Mouse (Mus musculus): Measurements from ENCODE around the gene Ccdc63. TPM values are rescaled to one million over a fixed set of nuclear protein-coding genes. Genes with fewer than 3 reads are reported as not detected.
A peak's percentile ranks its signal among the peaks of the same experiment; 100 is the strongest.
"Not testable (repeated sequence)": the region's sequence is repeated elsewhere in the genome, so short reads cannot be mapped to it uniquely, and the experiment has no call there.

The Ccdc63 gene
- not detected in 2 replicates for polyA plus RNA-seq (2016; fragmentation: Nextera tagmentation; extraction: Ambion mirVana)

DNA sequence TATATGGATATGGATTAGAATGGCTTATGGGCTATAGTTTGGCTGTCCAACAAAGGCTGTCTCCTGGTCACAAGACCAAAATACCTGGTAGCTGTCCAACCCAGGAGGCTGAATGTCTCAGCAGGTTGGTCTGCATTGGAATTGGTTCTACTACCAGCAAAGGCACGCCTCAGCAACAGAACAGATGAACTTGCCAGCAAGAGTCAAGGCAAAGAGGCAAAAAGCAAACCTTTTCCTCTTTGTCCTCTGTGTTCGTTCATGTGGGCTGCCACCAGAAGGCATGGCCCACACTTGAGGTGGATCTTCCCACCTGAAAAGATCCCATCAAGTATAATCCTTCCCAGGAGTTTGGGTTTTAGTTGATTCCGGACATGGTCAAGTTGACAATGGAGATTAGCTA, at the start of gene Ccdc63:
TSS of gene Ccdc63 (minus strand) at position 101 of the 400 bp plus-strand sequence.
- 91% methylated on average over 3 of the region's 3 CpGs for WGBS
- no peak for ATAC-seq (ENCODE audit: low FRiP score)
- Histone ChIP-seq H3K4me3 (no peak within 1 kb of the TSS), H3K9me3 (replicated peaks) (no peaks in the 10 kb centered on the region), H3K4me2 (replicated peaks) (no peak within 1 kb of the TSS), H3K36me3 (no peaks in the 10 kb centered on the region), H3K27me3 (no peaks in the 10 kb centered on the region), H3K27ac (no peak within 1 kb of the TSS), H3K4me1 (no peaks in the 10 kb centered on the region), H3K9ac (no peak within 1 kb of the TSS)

DNA sequence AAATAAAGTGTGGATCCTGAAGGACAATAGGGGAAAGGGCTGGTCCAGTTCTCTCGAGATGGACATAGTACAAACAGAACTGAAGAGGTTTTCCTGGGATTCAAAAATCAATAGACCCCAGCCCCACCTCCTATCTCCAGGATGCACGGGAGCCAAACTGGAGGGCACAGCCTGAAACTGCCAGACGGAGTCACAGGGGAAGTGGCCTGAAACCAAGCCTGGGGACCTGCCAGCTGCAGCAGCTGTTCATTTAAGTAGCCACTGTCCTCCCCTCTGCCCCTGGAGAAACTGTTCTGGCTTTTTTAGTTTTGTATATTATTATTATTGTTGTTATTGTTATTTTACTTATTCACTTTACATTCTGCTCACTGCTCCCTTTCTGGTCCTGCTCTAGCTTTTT, 48.5 kb upstream of the Ccdc63 start:
- ATAC-seq (ENCODE audit: low FRiP score): no peak
- Histone ChIP-seq H3K27ac (no peak overlapping the region), H3K9me3 (replicated peaks) (no peaks in the 10 kb centered on the region), H3K27me3 (no peaks in the 10 kb centered on the region), H3K9ac (no peak overlapping the region), H3K4me3 (no peak overlapping the region), H3K36me3 (no peaks in the 10 kb centered on the region), H3K4me1 (no peaks in the 10 kb centered on the region), H3K4me2 (replicated peaks) (no peak overlapping the region)
- WGBS: 69% methylated on average over 3 of the region's 3 CpGs

GRCm38 (mm10) chr5:122184858-122185257, 44.2 kb upstream of the Ccdc63 start:
- H3K27ac ChIP-seq; H3K4me3 ChIP-seq; H3K9me3 ChIP-seq (replicated peaks); H3K4me1 ChIP-seq; ATAC-seq (ENCODE audit: low FRiP score); H3K4me2 ChIP-seq (replicated peaks); H3K36me3 ChIP-seq; H3K9ac ChIP-seq; H3K27me3 ChIP-seq: not testable (repeated sequence)
- WGBS: 96% methylated on average over 6 of the region's 6 CpGs

- Histone ChIP-seq H3K36me3 (0 out of 2 replicates have a peak, but pooled peaks cover 5% of the 10 kb centered on the region), H3K27ac (no peak overlapping the region), H3K27me3 (no peaks in the 10 kb centered on the region), H3K9me3 (replicated peaks) (no peaks in the 10 kb centered on the region), H3K4me1 (no peaks in the 10 kb centered on the region), H3K4me3 (no peak overlapping the region), H3K4me2 (replicated peaks) (no peak overlapping the region), H3K9ac (no peak overlapping the region)
- ATAC-seq (ENCODE audit: low FRiP score): no peak
- 89% methylated on average over 7 of the region's 7 CpGs for WGBS
Observed at GRCm38 (mm10) chr5:122184283-122184806, 43.7 kb upstream of the Ccdc63 start.

DNA sequence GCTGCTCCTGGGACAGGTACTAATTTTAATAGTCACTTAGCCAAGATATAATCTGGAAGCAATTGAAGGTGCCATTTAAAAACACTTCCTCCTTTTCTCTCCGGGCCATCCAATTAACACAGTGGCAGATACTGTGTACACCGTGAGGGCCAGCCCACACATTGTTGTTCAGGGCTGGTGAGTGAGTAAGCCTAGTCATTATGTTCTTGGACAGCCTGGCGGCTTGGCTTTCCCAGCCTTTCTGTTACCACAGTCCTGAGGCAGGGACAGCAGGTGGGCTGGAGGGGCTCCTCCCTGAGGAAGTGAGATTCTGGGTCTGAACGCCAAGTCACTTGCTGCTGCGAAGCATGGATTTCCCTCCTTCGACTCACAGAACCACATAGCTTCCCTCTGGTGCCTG, 39.0 kb upstream of the Ccdc63 start:
- Histone ChIP-seq H3K27me3 (no peaks in the 10 kb centered on the region), H3K4me2 (replicated peaks) (no peak overlapping the region), H3K9ac (no peak overlapping the region), H3K4me3 (no peak overlapping the region), H3K9me3 (replicated peaks) (no peaks in the 10 kb centered on the region), H3K36me3 (peaks cover 19% of the 10 kb centered on the region), H3K4me1 (no peaks in the 10 kb centered on the region), H3K27ac (no peak overlapping the region)
- ATAC-seq (ENCODE audit: low FRiP score): no peak
- WGBS: 65% methylated on average over 6 of the region's 6 CpGs

DNA sequence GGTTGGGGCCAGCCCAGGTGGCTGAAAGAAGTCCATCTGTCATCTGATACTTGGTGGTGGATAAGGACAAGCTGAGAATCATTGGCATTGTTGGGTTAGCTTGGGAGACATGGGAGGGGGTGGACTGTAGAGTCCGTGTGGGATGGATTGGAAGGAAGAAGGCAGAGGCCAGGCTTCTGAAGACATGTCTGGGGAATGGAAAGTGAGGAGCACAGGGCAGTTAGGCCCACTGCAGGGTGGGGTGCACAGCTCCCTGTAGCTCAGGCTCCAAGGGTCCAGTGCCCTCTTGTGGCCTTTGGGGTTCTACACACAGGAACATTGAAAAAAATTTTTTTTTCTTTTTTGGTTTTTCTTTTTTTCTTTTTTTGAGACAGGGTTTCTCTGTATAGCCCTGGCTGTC, 35.8 kb upstream of the Ccdc63 start:
- WGBS: 45% methylated on average over 1 of the region's 1 CpGs
- H3K9ac ChIP-seq: no peak overlapping the region
- no peaks in the 10 kb centered on the region for H3K27me3 ChIP-seq
- no peak overlapping the region for H3K4me2 ChIP-seq (replicated peaks)
- H3K4me3 ChIP-seq: no peak overlapping the region
- no peak overlapping the region for H3K27ac ChIP-seq
- no peaks in the 10 kb centered on the region for H3K4me1 ChIP-seq
- no peak for ATAC-seq (ENCODE audit: low FRiP score)
- H3K9me3 ChIP-seq (replicated peaks): no peaks in the 10 kb centered on the region
- peaks cover 40% of the 10 kb centered on the region for H3K36me3 ChIP-seq

GRCm38 (mm10) chr5:122175961-122176360, 35.3 kb upstream of the Ccdc63 start:
- Histone ChIP-seq H3K4me1 (no peaks in the 10 kb centered on the region), H3K9me3 (replicated peaks) (no peaks in the 10 kb centered on the region), H3K4me3 (no peak overlapping the region), H3K4me2 (replicated peaks) (no peak overlapping the region), H3K36me3 (peaks cover 44% of the 10 kb centered on the region), H3K9ac (no peak overlapping the region), H3K27me3 (no peaks in the 10 kb centered on the region), H3K27ac (no peak overlapping the region)
- WGBS: 91% methylated on average over 7 of the region's 7 CpGs
- no peak for ATAC-seq (ENCODE audit: low FRiP score)

DNA sequence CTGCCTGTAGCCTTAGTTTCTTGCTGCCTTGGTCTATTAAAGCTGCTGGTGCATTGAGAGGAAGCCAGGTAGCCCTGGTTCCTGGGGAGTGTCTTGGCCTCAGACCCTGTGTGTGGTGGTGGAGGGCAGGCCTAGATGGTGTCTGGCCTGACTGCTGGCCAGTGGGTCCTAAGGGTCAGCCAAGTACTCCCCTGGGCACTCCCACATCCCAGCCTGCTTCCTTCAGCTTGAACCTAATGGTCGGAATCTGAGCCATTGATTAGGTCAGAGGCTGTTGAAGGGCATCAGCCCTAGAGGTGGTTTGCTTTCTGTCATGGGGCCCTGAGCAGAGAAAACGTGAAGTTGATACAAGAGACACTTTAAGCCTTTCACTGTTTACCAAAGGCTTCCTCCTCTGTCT, 34.8 kb upstream of the Ccdc63 start:
- 70% methylated on average over 2 of the region's 2 CpGs for WGBS
- no peaks in the 10 kb centered on the region for H3K4me1 ChIP-seq
- no peak for ATAC-seq (ENCODE audit: low FRiP score)
- no peak overlapping the region for H3K27ac ChIP-seq
- peaks cover 48% of the 10 kb centered on the region for H3K36me3 ChIP-seq
- H3K9ac ChIP-seq: no peak overlapping the region
- no peaks in the 10 kb centered on the region for H3K27me3 ChIP-seq
- no peak overlapping the region for H3K4me2 ChIP-seq (replicated peaks)
- no peaks in the 10 kb centered on the region for H3K9me3 ChIP-seq (replicated peaks)
- no peak overlapping the region for H3K4me3 ChIP-seq

- Histone ChIP-seq H3K9ac (no peak overlapping the region), H3K4me2 (replicated peaks) (no peak overlapping the region), H3K36me3 (peaks cover 71% of the 10 kb centered on the region), H3K27ac (no peak overlapping the region), H3K9me3 (replicated peaks) (no peaks in the 10 kb centered on the region), H3K4me1 (peaks cover 8% of the 10 kb centered on the region), H3K4me3 (no peak overlapping the region), H3K27me3 (no peaks in the 10 kb centered on the region)
- 95% methylated on average over 8 of the region's 8 CpGs for WGBS
- ATAC-seq (ENCODE audit: low FRiP score): no peak
Observed at GRCm38 (mm10) chr5:122171058-122171457, 30.4 kb upstream of the Ccdc63 start.

DNA sequence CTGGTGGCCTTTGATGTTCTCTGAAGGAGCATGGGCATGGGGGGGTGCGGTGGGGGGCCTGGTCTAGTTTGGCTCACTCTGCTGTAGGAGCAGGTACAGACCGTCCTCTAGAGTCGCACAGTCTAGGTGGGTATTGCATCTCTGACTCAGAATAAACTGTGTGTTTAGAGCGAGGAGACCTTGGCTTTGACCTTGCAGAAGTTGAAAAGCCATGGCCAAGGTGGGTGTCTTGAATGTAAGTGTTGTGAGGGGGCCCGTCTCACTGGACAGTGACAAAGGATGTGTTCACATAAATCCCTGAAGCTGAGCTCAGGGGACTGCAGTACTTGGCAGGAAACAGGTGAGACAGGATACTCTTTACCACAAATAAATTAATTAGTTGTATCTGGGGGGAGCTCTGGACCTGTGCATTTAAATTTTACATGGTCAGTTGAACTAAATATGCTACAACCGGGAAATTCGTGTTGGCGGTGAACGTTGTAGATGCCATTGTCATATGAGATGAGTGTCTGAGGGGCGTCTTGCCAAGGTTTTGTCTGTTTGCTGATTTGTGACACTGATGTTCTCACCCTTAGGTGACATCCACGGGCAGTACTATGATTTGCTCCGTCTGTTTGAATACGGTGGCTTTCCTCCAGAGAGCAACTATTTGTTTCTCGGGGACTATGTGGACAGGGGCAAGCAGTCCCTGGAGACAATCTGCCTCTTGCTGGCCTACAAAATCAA, 27.9 kb upstream of the Ccdc63 start:
- peaks cover 78% of the 10 kb centered on the region for H3K36me3 ChIP-seq
- WGBS: 93% methylated on average over 14 of the region's 14 CpGs
- no peak for ATAC-seq (ENCODE audit: low FRiP score)

GRCm38 (mm10) chr5:122166636-122167161, 26.1 kb upstream of the Ccdc63 start:
- Histone ChIP-seq H3K27ac (no peak overlapping the region; the same call in 1 of the 2 replicates), H3K36me3 (peaks cover 73% of the 10 kb centered on the region), H3K9ac (no peak overlapping the region), H3K27me3 (no peaks in the 10 kb centered on the region), H3K9me3 (replicated peaks) (no peaks in the 10 kb centered on the region), H3K4me1 (peaks cover 51% of the 10 kb centered on the region), H3K4me3 (no peak overlapping the region), H3K4me2 (replicated peaks) (no peak overlapping the region)
- 49% methylated on average over 8 of the region's 8 CpGs for WGBS
- ATAC-seq (ENCODE audit: low FRiP score): no peak

More for the DNA sequence above, 27.9 kb upstream of the Ccdc63 start:
- no peak overlapping the region for H3K4me3 ChIP-seq
- no peak overlapping the region for H3K4me2 ChIP-seq (replicated peaks)
- no peaks in the 10 kb centered on the region for H3K27me3 ChIP-seq
- no peaks in the 10 kb centered on the region for H3K9me3 ChIP-seq (replicated peaks)
- H3K9ac ChIP-seq: no peak overlapping the region
- peaks cover 33% of the 10 kb centered on the region for H3K4me1 ChIP-seq
- no peak overlapping the region for H3K27ac ChIP-seq

DNA sequence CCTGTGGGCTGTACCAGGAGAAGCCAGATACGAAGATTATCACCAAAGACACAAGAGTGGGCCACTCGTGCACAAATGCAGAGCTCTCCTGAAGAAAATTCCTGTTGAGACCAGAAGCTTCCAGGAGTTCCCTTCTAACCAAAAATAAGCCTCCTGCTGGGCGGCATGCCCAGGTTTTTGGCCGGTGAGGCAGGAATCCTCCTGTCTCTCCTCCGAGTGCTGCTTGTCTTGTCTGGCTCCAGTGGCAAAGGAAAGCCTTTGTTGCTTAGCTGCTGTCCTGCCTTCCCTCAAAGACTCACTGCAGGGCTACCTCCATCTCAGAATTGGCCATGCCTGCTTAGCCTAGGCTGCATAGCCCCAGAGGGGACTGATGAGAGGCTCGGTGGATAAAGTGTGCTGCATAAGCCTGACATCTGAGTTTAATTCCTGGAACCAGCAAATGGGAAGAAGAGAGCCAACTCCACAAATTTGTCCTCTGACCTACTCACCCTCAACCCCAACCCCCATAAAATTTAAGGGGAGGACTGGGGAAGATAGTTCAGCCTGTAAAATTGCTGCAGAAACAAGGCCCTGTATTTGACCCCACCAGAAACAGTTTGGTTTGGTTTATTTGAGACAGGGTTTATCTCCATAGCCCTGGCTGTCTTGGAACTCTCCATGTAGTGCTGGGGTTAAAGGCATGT, 24.8 kb upstream of the Ccdc63 start:
- Histone ChIP-seq H3K9me3 (replicated peaks) (no peaks in the 10 kb centered on the region), H3K27ac (peak overlapping the region; percentile 30; the same call in 1 of the 2 replicates), H3K9ac (no peak overlapping the region)

More for the DNA sequence above, 24.8 kb upstream of the Ccdc63 start:
- Histone ChIP-seq H3K36me3 (peaks cover 73% of the 10 kb centered on the region), H3K4me3 (no peak overlapping the region), H3K4me2 (replicated peaks) (no peak overlapping the region), H3K27me3 (no peaks in the 10 kb centered on the region), H3K4me1 (peaks cover 64% of the 10 kb centered on the region)
- no peak for ATAC-seq (ENCODE audit: low FRiP score)
- WGBS: 68% methylated on average over 6 of the region's 6 CpGs
